Mouse (Mus musculus) mesoderm, embryonic 11.5 days (tissue): ENCODE measurements at regions not wholly inside any gene's neighbourhood (a gene's known extent, or its start where the extent isn't known, plus 50 kb on each side); places are given as distances from the start of the nearest gene placed in this dataset.

Source experiments
- DNase-seq: peaks from one replicate; pipeline ENCODE4 v3.0.0-alpha.2; 2012; ENCODE audit warnings: low read depth, low spot score

DNA sequence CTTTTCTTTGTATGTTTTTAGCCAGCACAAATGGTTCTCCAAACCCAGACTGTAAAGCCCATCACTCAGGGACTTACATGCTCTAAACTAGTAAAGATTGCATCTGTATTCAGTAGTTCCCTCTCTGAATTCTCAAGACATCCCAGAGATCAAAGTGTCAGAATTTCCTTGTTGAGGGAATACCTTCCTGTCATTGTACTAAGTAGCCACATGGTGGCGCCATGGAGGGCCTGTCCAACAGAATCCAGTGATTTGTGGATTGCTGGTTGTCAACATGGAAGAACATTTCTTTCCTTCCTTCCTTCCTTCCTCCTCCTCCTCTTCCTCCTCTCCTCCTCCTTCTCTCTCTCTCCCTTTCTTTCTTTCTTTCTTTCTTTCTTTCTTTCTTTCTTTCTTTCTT lies 93.6 kb upstream of the Trpm1 start:
- DNase-seq: peak; percentile 54

DNA sequence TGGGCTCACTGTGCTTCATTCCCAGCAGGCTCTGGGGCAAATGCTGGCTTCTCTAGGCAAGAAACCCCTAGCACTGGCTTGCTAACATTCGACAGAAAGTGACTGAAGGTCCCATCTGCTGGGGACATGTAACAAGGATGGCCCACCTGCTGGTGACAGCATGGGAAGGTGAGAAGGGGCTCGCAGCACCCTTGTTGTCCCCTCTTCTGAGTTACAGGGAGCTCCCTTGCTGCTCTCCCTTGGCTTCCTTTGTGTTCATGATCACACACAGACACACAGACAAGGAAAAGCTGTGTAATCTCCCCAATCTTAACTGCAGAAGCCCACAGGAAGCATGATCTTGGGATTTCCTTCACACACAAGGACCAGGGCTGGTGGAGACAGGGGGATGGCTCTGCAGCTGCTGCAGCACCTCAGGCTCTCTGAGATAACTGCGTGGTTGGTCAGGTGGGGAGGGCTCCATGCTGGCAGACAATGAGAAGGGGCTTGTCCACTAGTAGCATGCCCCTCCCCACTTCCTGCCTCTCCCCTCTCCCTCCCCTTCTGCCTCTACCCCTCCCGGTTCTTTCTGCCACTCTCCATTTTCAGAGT lies 95.3 kb upstream of the Trpm1 start:
- no peak for DNase-seq

DNA sequence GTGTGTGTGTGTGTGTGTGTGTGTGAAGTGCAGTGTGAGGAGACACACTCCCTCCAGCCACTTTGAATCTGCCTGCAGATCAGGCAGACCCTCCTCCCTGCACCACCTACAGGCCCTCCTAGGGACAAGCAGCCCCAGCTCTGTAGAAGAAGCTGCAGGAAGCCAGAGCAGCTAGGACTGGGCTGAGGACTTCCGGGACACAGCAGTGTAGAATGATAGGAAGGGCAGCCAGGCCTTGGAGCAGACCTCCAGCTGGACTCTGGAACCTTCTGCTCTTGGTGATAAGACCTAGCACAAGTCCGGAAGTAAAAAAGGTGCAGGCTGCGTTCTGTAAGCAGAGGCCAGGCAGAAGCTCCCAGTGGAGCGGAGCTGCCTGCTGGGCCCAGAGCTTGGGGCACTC lies 95.8 kb upstream of the Trpm1 start:
- DNase-seq: no peak

DNA sequence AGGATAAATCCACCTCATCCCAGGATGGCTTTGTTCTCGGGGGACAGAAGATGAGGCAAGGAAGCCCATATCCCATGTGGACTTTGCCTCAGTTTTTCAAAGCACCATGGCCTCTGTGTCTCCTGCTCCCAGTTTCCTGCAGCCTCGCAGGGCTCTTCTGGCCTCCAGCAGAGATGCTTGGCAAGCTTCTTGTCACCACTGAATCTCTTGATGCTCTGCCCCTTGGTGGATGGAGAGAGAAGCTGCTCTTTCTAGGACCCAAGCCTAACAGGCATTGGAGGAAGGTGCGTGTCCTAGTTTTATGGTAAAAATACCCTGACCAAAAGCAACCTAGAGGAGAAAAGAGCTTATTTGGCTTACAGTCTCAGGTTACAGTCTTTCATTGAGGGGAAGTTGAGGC lies 97.1 kb upstream of the Trpm1 start:
- DNase-seq: no peak

DNA sequence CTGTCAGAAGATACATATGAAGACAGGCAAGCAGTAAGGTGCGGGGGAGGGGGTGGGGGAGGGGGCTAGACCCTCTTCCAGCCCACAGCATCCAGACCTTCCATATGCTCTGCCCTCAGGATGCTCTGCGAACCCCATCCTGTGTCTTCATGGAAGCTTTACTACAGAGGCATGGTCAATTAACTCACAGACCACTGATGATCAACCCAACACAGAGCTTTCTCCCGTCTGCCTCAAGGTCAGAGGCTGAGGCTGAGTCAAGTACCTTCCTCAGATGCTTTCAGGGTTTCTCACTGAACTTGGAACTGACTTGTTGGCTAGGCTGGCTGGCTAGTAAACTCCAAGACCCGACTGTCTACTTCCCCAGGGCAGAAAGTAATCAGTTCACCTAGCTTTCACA lies 98.6 kb upstream of the Trpm1 start:
- DNase-seq: no peak

DNA sequence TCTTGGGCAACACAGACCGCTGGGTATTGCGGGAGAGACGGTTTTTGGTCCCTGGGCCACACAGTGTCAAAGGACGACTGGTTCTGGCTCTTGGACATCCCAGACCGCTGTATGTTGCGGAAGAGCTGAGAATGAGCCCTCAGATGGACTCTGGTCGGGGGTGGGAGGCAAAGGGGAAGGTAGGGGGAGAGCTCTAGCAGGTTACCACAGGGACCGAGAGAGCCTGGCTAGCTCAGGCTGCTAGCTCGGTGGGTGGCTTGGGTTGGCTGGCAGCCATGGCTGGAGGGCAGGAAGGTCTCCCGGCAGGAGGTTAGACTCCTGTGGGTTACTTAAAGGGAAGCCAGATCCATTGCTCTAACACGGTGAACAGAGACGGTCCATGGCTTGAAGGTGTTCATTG lies 99.9 kb upstream of the Trpm1 start:
- DNase-seq: no peak

DNA sequence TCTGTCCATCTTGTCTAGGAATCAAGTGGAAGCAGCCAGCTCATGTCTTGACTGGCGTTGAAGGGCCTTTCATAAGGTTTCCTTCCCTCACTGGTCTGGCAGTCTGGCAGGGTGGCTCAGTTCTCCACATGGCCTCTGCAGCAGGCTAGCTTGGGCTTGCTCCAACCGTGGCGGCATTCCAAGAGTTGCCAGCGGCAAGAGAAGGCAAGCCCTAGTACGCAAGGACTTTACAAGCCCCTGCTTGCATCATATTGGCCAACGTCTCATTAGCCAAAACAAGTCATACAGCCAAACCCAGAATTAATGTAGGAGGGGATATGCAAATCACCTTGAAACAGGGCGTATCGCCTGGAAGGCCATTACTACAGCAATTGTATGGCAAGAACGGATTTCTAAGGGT lies 101.2 kb upstream of the Trpm1 start:
- DNase-seq: no peak

DNA sequence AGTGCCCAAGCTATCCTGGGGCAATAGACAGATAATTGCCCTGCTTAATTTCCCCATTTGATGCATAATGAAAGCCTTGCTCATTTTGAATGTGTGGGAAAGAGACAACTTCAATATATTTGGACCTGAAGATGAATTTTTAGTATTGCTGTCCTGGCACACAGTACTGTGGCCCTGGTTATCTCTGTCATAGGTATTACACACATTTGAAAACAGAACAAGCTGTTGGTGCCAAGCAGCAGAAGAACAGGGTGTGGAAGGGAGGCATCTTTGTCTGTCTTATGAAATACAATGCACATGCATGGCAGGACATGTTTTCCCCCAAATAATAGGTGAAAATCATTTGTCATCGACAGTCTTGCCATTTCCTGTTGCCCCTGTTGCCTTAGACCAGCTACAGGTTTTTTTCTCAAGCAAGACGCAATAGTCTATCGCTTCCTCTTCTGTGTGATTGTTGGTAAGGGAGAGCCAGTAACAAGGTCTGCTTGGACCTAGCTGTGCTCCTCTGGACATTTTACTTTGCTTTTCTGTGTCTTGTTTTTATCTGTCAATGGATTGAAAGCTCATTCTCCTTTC lies 102.7 kb upstream of the Trpm1 start:
- DNase-seq: no peak

DNA sequence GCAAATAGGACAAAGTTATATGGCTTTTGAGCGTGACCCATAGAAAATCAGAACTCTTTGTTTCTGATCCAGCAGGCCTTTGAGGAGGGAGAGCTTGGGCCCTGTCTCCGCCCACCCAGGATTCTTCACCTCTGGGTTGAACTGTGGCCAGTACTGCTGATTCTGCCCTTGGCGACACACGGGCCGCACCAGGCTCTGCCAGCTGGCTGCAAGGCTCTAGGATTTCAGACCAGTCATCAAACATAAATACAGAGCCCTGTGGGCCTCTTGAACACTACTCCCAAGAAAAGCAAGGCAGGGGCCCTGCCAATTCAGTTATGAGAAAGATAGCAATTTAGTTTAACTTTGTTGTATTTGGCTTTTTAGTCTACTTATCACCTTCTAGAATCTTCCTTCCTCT lies 103.4 kb upstream of the Trpm1 start:
- DNase-seq: no peak

DNA sequence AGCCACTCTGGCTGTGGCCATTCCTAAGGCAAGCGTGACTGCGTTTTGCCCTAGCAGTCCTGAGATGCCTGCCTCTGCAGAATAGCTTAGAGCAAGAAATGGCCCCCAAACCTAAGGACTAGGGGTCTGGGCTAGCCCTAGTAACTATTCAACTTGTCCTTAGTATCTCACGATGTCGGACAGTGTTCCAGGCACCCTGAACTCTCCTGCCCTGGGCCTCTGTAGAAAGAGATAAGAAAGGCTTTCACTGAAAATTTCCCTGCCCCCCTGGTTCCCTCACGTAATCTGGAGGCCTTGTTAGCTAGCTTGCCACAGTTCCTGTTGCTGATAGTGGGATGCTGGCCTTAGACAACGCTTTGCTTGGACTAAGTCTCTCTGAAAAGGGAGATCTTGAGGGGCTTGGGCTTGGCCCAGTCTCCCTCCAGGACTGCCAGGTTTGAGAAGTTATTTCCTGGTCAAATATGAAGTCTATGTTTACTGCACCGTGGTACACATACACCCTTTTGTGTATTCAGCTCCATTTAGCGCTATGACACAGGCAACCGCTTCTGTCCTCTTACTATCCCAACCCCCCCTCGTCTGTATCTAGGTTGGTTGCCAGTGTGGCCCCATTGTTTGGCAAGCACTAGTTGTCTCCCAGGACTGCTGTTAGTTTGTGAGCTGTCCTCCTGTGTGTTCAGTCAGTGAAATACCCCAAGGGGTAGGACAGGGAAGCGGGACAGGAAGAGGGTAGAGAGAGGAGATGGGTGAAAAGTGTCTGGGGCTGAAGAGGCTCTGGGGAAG lies 104.3 kb upstream of the Trpm1 start:
- no peak for DNase-seq

DNA sequence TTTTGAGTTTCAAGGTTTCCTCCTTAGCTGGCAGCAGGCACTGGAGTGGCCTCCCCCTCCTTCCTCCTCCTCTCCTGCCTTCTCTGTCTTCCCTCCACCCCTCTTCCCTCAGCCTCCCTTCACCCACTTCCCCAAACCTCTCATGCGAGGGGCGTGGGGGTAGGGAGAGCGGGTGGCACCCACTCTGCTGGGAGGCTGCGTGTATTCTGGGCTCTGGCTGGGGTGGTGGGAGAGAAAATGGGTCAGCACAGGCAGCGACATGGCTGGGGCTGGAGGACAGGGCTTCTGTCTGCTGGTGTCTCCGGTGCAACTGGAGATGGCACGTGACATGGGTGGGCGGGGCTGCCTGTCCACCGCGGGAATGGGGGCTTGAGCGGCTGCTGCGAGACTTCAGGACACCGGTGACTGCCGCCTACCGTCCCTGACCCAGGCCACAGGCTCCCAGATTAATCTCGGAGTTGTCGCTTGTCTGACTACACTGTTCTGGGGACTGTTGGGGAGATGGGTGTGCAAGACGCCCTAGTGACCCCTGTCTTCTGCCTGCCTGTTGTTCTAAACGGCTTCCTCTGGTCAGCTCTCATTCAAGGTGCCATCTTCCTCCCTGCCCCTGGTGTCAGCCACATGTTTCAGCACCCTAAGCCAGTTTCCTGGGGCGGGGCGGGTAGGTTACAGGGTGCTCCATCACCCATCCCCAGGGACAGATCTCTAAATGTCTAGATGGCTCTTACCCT lies 105.0 kb upstream of the Trpm1 start:
- DNase-seq: peak; percentile 84

DNA sequence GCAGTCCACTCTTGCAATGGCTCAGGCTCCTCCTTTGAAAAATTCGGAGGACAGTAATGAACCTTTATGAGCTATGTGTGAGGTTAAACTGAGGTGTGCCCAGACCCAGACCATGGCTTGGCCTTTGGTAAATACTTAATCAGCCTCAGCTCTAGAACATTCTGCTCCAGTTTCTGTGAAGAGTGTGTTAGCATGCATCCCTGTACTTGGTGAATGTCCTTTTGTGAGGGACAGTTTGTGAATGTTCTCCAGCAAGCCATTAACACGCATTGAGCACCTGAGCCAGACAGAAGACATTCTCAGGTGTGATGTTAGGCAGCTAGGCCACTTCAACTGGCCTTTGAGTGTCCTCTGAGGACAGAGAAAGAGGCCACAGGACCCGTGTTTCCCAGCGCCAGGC lies 105.8 kb upstream of the Trpm1 start:
- DNase-seq: no peak

DNA sequence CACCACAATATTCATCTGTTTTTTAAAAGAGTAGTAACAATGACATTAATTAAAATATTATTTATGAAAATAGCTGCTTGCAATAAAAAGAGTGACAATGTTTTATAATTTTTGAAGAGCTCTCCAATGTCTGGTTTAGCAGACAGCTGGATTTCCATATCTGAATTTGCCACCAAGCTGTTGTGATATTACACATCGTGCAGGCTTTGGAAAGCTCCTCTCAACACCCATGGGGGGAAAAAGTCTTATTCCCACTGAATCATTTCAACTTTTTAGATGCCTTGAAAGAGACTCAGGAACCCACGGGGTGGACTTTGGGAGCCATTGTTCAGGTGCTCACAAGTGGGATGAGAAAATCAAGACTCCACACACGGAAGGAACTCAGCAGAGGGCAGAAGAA lies 106.6 kb upstream of the Klf13 start:
- DNase-seq: no peak

DNA sequence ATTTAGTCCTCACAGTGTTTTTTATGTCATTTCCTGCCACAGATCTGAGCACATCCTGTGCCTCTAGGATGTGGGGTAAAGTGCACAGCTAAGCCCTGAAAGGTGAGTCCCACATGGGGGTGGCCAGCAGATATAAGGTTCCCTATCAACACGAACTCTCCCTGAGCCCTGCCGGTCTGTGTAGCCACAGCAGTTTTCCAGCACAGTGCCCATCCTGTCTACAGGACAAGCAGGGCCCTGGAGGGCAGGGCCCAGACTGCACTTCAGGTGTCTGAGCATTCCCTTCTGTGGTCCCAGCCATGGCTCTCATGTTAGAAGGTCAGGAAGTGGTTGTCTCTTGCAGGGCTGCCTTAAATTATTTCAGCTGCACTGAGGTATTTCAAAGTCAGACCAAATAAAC lies 104.3 kb upstream of the Klf13 start:
- no peak for DNase-seq

DNA sequence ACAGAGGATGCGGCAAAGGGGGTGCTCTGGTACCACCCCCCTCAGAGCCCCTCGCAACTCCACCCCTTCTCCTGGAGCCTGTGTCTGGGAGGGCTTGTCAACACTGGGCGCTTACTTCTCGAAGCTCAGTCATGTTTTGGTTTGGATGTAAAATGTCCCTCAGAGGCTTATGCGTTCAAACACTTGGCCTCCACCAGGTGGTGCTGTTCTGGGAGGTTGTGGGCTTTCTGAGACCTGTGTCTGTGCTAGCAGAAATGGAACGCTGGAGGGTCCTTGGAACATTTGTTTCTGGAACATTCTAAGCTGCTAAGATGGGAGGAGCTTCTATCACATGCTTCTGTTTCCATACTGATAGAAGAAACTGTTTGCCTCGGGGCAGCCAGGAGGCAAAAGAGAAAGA lies 102.6 kb upstream of the Klf13 start:
- no peak for DNase-seq

DNA sequence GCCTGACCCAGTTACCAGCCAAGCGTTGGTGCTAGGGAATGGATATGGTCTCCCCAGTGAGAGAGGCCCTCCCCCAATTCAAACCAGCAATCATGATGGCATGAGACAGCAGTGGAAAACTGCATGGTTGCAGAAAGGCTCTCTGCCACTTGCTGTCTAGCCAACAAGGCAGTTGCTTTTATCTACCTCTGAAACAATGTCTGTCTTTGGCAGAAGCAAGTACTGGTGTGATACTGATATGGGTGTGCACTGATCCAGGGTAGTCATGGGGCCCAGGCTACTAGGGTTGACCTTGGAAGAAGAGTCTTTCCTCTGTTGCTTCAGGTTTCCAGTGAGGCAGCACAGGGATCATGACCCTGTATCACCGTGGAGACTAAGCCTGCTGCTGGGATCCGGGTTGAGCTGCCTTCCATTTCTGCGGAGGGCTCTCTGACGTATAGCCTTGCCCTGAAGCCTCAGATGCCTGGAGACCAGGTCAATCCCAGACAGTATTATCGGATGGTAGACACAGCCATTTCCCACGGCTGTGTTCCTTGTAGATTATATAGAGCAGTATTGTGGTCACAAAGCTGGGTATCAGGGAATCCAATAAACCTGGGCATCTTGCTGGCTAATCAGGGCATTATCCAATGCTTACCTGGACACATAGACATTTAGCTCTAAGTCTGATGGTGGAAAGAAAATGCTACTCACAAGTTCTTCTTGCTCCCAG lies 101.5 kb upstream of the Klf13 start:
- no peak for DNase-seq

DNA sequence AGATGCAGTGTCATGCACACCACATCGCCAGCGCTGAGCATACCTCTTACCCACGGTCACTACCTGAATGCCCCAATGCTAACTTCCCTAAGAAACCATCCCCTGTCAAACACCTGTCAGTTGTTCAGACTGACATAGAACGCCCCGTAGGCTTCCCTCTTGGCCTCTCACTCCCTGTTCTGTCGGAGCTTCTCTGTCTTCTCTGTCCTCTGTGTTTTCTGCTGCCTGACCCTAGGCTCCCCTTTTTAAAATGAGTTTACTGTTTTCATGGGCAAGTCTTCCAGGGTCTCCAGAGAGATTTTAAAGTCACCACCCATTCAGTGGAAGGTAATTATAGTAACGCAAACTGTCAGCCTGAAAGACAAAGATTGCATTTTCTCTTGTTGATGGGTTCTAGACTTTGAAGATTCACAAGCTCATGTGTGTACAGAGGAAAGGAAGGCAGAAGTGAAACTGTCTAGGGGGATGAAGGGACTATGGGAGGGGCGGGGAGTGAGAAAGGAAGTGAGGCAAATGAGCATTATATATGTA lies 99.1 kb upstream of the Klf13 start:
- no peak for DNase-seq

DNA sequence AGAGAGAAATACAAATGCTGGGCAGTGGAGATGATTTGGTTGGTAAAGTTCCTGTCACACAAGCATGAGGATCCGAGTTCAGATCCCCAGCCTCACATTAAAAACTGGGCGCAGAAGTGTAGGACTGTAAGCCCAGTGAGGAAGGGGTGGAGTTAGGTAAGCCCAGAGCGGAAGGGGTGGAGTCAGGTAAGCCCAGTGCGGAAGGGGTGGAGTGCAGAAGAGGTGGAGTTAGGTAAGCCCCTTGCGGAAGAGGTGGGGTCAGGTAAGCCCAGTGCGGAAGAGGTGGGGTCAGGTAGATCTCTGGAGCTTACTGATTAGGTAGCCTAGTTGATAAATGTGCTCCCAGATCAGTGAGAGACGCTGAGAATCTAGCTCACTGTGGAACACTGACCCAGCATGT lies 97.4 kb upstream of the Klf13 start:
- no peak for DNase-seq

DNA sequence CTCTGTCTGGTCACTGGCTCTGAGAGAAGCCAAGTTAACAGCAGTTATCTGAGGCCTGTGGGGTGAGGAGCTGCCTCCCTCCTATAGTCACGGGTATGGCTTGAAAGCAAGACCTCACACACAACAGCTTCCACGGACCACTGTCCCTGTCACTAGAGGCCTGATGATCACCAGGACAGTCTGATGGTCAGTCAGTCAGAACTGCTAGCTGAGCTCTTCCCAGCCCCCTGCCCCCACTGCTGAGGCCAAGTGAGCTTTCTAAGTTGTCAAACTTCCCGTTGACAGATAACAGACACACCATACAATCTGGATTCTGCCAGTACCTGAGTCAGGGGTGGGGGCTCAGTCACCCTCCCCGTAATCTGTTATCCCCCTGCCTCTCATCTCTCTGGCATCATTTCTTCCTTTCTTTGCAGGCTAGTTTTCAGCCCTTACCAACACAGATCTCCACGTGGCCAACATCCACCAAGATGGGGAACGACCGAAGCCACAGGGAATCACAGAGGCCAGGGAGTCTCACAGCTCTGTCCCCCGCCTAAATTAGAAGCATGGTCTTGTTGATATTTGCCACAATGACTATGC lies 96.4 kb upstream of the Klf13 start:
- DNase-seq: no peak

DNA sequence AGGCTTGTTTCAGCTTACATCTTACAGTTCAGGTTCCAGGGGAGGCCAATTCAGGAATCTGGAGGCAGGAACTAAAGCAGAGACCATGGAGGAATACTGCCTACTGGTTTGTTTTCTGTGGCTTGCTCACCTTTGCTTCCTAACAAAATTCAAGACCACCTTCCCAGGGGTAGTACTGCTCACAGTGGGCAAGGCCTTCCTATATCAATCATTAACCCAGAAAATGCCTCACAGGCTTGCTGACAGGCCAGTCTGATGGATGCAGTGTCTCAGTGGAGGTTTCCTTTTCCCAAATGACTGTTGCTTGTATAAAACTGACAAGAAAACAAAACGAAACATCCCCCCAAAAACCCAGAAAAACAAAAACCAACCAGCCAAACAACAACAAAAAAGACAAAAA lies 95.8 kb upstream of the Klf13 start:
- no peak for DNase-seq

DNA sequence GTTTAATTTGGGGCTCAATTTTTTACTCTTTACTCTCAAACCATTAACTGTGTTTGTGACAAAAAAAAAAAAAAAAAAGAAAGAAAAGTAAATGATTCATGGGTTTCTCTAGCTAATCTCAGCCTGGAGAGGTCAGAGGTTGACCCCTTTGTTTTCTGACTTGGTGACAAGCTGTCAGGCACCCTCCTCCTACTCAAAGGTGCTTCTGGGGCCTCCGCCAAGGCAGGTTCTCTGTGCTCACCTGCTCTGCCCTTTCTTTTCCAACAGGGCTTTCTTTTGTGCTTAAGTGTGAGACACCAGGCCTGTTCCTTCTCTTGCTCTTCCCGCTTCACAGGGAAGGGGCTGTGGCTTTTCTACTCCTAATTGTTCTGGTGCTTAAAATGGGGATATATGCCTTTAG lies 94.7 kb upstream of the Klf13 start:
- no peak for DNase-seq
